Mouse (Mus musculus): ENCODE data around the gene Pcsk7. TPM values are rescaled to one million over a fixed set of nuclear protein-coding genes. Genes with fewer than 3 reads are reported as not detected.

Gene Pcsk7
- total RNA-seq, 2 experiments from 2014 or later, result 22.6 to 28.4 TPM

DNA sequence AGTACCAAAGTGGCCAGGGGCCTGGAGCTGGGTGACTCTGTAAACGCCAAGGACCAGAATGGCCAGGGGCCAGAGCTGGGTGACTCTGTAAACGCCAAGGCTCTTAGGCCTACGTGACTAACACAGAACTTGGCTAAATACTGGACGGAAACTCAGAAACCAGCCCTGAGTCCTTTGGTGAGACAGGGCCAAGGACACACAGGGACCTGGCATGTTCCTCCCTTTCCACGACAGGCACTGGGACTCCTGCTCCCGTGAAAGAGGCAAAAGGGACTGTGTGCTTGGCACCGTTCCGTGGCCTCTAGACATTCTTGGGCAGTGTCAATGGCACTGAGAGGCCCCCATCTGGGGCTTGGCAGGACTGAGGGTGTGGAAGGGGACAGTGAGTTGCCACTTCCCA lies 31.8 kb downstream of the Pcsk7 start:
- DNase-seq (ENCODE audit: low spot score in 2 of 2), result no peak

DNA sequence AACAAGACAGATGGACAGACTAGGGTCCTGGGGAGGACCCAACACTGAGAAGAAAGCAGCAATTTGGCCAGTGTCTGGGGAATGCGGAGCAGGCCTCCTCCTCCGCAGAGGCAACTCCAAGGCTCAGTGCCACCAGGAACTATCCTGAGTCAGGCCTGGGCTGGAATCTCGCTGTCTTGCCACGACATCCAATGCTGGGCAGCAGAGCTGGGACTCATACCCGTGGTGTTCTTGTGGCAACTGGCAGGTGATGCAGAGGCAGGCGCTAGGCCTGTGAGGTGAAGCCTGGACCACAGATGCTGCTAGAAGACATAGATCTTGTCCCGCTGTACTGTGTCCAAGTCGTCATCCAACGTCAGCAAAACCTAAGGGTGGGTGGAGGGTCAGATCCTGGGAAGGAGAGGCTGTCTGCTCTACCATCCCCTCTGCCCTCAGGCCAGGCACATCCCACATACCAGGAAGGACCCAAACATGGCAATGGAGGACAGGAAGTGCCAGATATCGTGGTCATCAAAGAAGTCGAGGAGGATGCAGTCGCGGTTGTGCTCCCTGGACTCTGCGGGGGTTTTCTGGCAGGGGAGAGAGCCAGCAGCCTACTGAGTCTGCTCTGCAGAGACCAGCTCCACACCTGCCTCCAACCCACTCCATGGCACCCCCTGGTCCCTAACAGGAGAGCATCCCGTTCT lies 32.8 kb downstream of the Pcsk7 start:
- DNase-seq (ENCODE audit: low spot score in 2 of 2), result no peak

DNA sequence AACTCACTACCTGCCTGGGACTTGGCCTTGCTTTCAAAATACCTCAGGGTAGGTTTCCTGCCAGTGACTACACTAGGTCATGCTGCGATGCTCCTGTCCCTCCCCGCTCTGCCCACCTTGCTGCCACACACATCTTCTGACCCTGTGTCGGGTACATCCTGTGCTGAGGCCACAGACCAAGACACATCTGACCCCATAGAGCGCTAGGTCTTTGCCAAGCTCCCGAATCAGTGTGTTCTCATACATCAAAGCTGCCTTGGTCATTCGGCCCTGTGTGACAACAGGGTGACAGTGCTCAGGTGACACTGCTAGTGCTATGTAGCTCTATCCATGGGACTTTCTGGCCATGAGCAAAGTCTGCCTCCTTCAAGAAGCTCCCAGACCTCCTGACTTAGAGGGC lies 33.5 kb downstream of the Pcsk7 start:
- DNase-seq (ENCODE audit: low spot score in 2 of 2), result no peak

DNA sequence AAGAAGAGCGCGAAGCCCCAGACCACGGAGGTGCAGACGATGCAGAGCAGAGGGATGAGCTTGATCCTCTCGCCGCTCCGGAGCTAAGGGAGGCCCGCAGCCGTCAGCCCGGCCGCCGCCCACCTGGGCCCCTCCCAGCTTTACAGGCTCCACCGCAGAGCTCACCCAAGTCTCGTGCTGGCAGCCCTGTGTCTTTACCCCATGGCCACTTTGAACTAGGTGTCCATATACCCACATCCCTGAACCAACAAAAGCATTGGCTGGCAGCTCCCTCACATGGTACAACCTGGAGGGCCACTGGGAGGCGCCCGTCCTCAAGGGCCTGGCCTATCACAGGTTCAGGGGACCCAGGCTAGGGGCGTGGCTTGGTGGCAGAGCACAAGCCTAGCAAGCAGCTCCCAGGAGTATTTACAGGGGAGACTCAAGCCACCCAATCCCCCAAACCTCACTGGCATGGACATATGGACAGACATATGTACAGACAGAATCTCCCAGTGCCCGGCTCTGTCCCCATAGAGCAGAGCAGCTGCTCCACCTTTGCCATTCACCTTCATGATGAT lies 35.1 kb downstream of the Pcsk7 start:
- DNase-seq (ENCODE audit: low spot score in 2 of 2), result no peak

GRCm38 (mm10) chr9:45942464-45942863 lies 36.2 kb downstream of the Pcsk7 start:
- DNase-seq (ENCODE audit: low spot score in 2 of 2), result no peak

DNA sequence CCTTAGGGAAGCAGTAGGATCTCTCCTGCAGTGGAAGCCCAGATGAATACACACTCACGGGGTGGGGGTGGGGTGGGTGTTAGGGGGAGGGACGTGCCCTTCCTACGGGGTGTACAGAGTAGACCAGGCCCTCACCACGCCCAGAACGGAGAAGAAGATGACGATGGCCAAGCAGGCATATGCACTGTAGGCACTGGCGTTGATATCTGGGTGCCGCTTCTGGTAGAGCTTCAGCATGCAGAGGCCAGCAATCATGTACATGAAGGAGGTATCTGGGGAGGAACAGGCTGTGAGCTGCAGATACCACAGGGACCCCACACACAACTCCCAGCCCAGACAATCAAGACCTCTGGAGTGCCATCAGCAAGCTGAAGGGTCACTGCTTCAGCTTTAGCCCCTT lies 36.6 kb downstream of the Pcsk7 start:
- DNase-seq (ENCODE audit: low spot score in 2 of 2), result no peak

DNA sequence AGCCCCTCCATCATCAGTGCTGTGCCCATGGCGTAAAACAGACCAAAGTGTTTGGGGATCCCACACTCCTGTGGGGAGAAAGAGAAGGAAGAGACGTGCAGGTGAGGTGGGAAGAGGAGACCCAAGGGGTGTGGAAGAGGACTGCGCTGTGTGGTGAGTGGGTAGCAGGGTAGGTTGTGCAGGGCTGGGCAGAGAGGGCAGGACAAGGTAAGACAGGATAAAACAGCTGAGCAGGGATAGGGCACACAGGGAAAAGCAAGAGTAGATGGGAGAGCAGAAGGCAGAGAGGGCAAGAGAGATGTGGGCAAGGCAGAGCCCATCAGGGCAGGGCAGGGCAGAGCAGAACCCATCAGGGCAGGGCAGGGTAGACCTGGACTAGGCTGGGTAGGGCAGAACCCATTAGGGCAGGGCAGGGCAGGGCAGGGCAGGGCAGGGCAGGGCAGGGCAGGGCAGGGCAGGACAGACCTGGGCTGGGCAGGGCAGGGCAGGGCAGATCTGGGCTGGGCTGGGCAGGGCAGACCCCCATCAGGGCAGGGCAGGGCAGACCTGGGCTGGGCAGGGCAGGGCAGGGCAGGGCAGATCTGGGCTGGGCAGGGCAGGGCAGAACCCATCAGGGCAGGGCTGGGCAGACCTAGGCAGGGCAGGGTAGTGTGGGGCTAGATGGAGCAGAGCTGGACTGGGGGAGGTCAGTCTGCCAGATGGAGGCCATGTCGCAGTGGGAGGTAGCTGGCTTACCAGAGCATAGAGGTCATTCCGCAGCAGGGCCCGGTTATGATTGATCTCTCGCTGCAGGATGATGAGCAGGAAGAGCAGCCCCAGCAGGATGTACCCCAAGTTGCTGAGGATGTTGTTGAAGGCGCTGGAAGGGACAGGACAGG lies 37.6 kb downstream of the Pcsk7 start:
- DNase-seq (ENCODE audit: low spot score in 2 of 2), result no peak

GRCm38 (mm10) chr9:45944506-45945400 lies 38.5 kb downstream of the Pcsk7 start:
- DNase-seq (ENCODE audit: low spot score in 2 of 2), result no peak

DNA sequence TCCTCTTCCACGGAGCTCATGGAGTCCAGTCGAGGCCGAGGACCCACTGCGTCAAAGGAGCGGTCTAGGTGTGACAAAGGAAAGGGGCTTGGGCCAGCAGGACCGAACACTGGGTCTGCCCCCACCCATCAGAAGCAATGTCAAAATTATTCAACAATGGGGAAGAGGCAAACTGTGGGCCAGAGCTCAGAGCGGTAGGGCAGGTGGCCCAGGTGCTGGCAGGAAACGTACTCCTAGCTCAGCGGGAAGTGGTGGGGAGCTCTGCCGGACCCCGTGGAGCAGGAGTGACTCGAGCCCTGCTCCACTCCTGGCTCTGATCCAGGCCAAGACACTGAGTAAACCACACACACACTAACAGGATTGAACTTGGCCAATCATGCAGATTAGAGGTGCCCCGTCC lies 39.4 kb downstream of the Pcsk7 start:
- no peak for DNase-seq (ENCODE audit: low spot score in 2 of 2)

GRCm38 (mm10) chr9:45946182-45946871 lies 40.0 kb downstream of the Pcsk7 start:
- no peak for DNase-seq (ENCODE audit: low spot score in 2 of 2)

DNA sequence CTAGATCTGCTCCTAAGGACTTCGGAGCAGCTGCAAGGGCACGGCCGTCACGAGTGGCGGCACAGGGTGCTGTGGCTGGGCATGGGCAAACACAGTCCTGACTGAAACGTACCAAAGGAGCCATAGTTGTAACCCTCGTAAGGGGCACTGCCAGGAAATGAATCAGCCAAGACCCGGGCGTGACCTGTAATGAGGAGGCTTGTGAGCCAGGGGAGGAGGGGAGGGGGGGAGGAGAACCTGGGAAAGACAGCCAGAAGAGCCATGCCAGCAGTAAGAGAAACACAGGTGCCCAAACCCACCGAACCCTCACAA lies 40.5 kb downstream of the Pcsk7 start:
- no peak for DNase-seq (ENCODE audit: low spot score in 2 of 2)

- DNase-seq (ENCODE audit: low spot score in 2 of 2), result no peak
Observed at GRCm38 (mm10) chr9:45952057-45952456, 45.8 kb downstream of the Pcsk7 start.

DNA sequence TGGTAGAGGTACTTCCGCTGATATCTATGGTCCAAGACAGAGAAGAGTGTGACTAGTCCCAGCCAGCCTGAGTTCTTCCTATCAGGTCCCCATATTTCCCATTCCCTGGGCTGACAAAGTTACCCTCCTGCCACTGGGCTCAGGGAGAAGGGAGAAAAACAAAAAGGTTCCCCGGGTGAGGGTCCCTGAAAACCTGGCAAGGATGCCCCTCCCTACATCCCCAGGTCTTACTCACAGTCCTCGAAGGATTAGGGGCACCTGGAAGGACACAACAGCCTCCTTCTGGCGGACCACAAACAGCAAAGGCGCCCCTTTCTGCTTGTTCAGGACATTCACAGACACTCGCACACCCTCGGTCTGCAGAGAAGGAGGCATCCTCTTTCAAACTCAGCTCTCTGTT lies 46.6 kb downstream of the Pcsk7 start:
- no peak for DNase-seq (ENCODE audit: low spot score in 2 of 2)

- no peak for DNase-seq (ENCODE audit: low spot score in 2 of 2)
Observed at GRCm38 (mm10) chr9:45953511-45954293, 47.4 kb downstream of the Pcsk7 start.

DNA sequence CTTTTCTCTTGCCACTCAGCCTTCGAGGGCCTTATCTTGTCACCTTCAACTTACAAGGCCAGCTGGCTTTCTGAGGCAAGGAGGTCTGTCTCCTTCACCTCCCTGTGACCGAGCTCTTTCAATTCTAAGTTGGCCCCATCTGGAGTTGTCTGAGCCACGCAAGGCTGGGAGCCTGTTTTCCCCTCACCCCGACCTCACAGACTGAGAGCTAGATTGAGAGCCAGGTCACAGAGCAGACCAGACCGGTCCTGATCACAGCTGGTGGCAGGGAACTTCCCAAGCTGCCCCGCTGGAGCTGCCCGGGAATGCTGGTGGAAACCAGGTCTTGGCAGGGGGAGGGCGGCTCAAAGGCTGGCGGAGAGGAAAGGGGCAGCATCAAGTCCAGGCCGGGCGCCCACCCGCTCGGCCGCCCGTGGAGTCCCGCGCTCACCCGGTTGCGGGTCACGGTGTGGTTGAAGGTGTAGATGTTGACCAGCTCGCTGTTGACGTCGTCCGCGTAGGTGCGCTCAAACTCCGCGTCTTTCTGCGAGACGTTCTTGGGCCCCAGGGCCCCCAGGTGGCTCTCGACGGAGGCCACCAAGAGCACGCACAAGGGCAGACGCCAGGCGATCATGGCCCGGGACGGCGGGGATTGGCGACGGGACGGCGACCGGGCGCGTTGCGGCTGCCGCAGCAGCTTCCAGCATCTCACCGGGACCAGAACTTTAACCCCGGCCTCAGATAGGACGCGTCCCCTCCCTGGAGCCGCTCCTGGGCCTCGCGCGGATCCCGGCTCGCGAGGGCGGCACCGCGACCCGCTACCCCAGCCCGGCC lies 48.2 kb downstream of the Pcsk7 start:
- peak; percentile 34 to 63 for DNase-seq (ENCODE audit: low spot score in 2 of 2)

- peak; percentile 86 to 92 for DNase-seq (ENCODE audit: low spot score in 2 of 2)
Observed at GRCm38 (mm10) chr9:45955107-45955963, 49.0 kb downstream of the Pcsk7 start, which contains the start of gene Sidt2. Sidt2 (minus strand) TSS chr9:45955258.

- DNase-seq (ENCODE audit: low spot score in 2 of 2), result peak in 1 of 2 experiments; percentile 39
Observed at GRCm38 (mm10) chr9:45958023-45958670, 51.9 kb downstream of the Pcsk7 start.

- DNase-seq (ENCODE audit: low spot score in 2 of 2), result no peak
Observed at GRCm38 (mm10) chr9:45958851-45959250, 52.6 kb downstream of the Pcsk7 start.
